Mouse (Mus musculus) embryonic fibroblast, embryonic 13.5 days (primary cell): Measurements from ENCODE around the gene Klhl3.

Source experiments
- CTCF ChIP-seq: IDR thresholded peaks from 2 replicates; pipeline ENCODE4 v1.5.1; 2011; ENCODE audit warnings: mild to moderate bottlenecking, control low read depth, low read length, moderate library complexity, borderline replicate concordance; ENCODE audit not compliant: insufficient read depth
- POLR2A ChIP-seq: IDR thresholded peaks from 2 replicates; pipeline ENCODE4 v1.6.1; 2011; ENCODE audit warnings: low read depth, mild to moderate bottlenecking, control low read depth, low read length, moderate library complexity

- TF ChIP-seq CTCF = no peak
- no peak for TF ChIP-seq POLR2A
Measured at GRCm38 (mm10) chr13:58160761-58161160, 47.4 kb upstream of the Klhl3 start.
